Mouse (Mus musculus): ENCODE data around the gene Hamp2. TPM values are rescaled to one million over a fixed set of nuclear protein-coding genes. Genes with fewer than 3 reads are reported as not detected.
A peak's percentile ranks its signal among the peaks of the same experiment; 100 is the strongest.
"Not testable (repeated sequence)": the region's sequence is repeated elsewhere in the genome, so short reads cannot be mapped to it uniquely, and the experiment has no call there.

Gene Hamp2
- polyA plus RNA-seq, 1 experiment: not detected

- no peak overlapping the region for H3K27ac ChIP-seq (ENCODE audit: insufficient read depth, low read length)
- no peak for TF ChIP-seq POLR2A (IDR thresholded peaks at IDR 0.05; ENCODE audit: low read depth, low read length)
- no peak for TF ChIP-seq CTCF (IDR thresholded peaks at IDR 0.05; ENCODE audit: borderline replicate concordance, insufficient read depth, low read length)
- peak overlapping the region; percentile 91; the same call in 1 of the 2 replicates for H3K4me3 ChIP-seq (ENCODE audit: insufficient read depth, low read length)
- peaks cover 4% of the 10 kb centered on the region for H3K4me1 ChIP-seq (ENCODE audit: control insufficient read depth, insufficient read depth, low read length)
These were observed 30.6 kb upstream of the Hamp2 start for GRCm38 (mm10) chr7:30954971-30955520.

- peaks cover 4% of the 10 kb centered on the region for H3K4me1 ChIP-seq (ENCODE audit: control insufficient read depth, insufficient read depth, low read length)
- H3K27ac ChIP-seq (ENCODE audit: insufficient read depth, low read length): no peak overlapping the region
- TF ChIP-seq CTCF (IDR thresholded peaks at IDR 0.05; ENCODE audit: borderline replicate concordance, insufficient read depth, low read length): no peak
- no peak for TF ChIP-seq POLR2A (IDR thresholded peaks at IDR 0.05; ENCODE audit: low read depth, low read length)
- no peak overlapping the region for H3K4me3 ChIP-seq (ENCODE audit: insufficient read depth, low read length)
These were observed 29.6 kb upstream of the Hamp2 start for GRCm38 (mm10) chr7:30954036-30954435.

- H3K4me1 ChIP-seq (ENCODE audit: control insufficient read depth, insufficient read depth, low read length): peaks cover 4% of the 10 kb centered on the region
- TF ChIP-seq POLR2A (IDR thresholded peaks at IDR 0.05; ENCODE audit: low read depth, low read length) (no peak), CTCF (IDR thresholded peaks at IDR 0.05; ENCODE audit: borderline replicate concordance, insufficient read depth, low read length) (no peak)
These were observed 29.0 kb upstream of the Hamp2 start for GRCm38 (mm10) chr7:30953459-30953858.

GRCm38 (mm10) chr7:30952441-30953265, 28.2 kb upstream of the Hamp2 start:
- TF ChIP-seq CTCF (IDR thresholded peaks at IDR 0.05; ENCODE audit: borderline replicate concordance, insufficient read depth, low read length) (no peak), POLR2A (IDR thresholded peaks at IDR 0.05; ENCODE audit: low read depth, low read length) (no peak)
- Histone ChIP-seq H3K4me1 (ENCODE audit: control insufficient read depth, insufficient read depth, low read length) (peaks cover 4% of the 10 kb centered on the region; the same call in 1 of the 2 replicates), H3K27ac (ENCODE audit: insufficient read depth, low read length) (no peak overlapping the region), H3K4me3 (ENCODE audit: insufficient read depth, low read length) (no peak overlapping the region)

More at GRCm38 (mm10) chr7:30953459-30953858, 29.0 kb upstream of the Hamp2 start:
- Histone ChIP-seq H3K4me3 (ENCODE audit: insufficient read depth, low read length) (no peak overlapping the region), H3K27ac (ENCODE audit: insufficient read depth, low read length) (no peak overlapping the region)

GRCm38 (mm10) chr7:30949902-30950301, 25.4 kb upstream of the Hamp2 start:
- H3K27ac ChIP-seq (ENCODE audit: insufficient read depth, low read length); H3K4me1 ChIP-seq (ENCODE audit: control insufficient read depth, insufficient read depth, low read length): not testable (repeated sequence)

GRCm38 (mm10) chr7:30945876-30946275, 21.4 kb upstream of the Hamp2 start:
- H3K27ac ChIP-seq (ENCODE audit: insufficient read depth, low read length): no peak overlapping the region
- TF ChIP-seq POLR2A (IDR thresholded peaks at IDR 0.05; ENCODE audit: low read depth, low read length) (no peak), CTCF (IDR thresholded peaks at IDR 0.05; ENCODE audit: borderline replicate concordance, insufficient read depth, low read length) (no peak)
- H3K4me3 ChIP-seq (ENCODE audit: insufficient read depth, low read length): no peak overlapping the region
- H3K4me1 ChIP-seq (ENCODE audit: control insufficient read depth, insufficient read depth, low read length): no peaks in the 10 kb centered on the region

More at GRCm38 (mm10) chr7:30949902-30950301, 25.4 kb upstream of the Hamp2 start:
- H3K4me3 ChIP-seq (ENCODE audit: insufficient read depth, low read length): not testable (repeated sequence)

GRCm38 (mm10) chr7:30945466-30945865, 21.0 kb upstream of the Hamp2 start:
- H3K4me3 ChIP-seq (ENCODE audit: insufficient read depth, low read length); H3K27ac ChIP-seq (ENCODE audit: insufficient read depth, low read length); H3K4me1 ChIP-seq (ENCODE audit: control insufficient read depth, insufficient read depth, low read length): not testable (repeated sequence)

GRCm38 (mm10) chr7:30944706-30945105, 20.2 kb upstream of the Hamp2 start:
- H3K27ac ChIP-seq (ENCODE audit: insufficient read depth, low read length); H3K4me3 ChIP-seq (ENCODE audit: insufficient read depth, low read length); H3K4me1 ChIP-seq (ENCODE audit: control insufficient read depth, insufficient read depth, low read length): not testable (repeated sequence)

GRCm38 (mm10) chr7:30943909-30944635, 19.6 kb upstream of the Hamp2 start, which contains the start of gene Hamp:
Gene Hamp, minus strand, starts transcription at chr7:30944032.
- TF ChIP-seq CTCF (IDR thresholded peaks at IDR 0.05; ENCODE audit: borderline replicate concordance, insufficient read depth, low read length): no peak
- TF ChIP-seq POLR2A (IDR thresholded peaks at IDR 0.05; ENCODE audit: low read depth, low read length): no peak
- H3K4me1 ChIP-seq (ENCODE audit: control insufficient read depth, insufficient read depth, low read length): no peaks in the 10 kb centered on the region
- H3K4me3 ChIP-seq (ENCODE audit: insufficient read depth, low read length): no peak within 1 kb of the TSS
- no peak within 1 kb of the TSS for H3K27ac ChIP-seq (ENCODE audit: insufficient read depth, low read length)

- H3K4me1 ChIP-seq (ENCODE audit: control insufficient read depth, insufficient read depth, low read length); H3K27ac ChIP-seq (ENCODE audit: insufficient read depth, low read length); H3K4me3 ChIP-seq (ENCODE audit: insufficient read depth, low read length): not testable (repeated sequence)
These were observed 17.9 kb upstream of the Hamp2 start for GRCm38 (mm10) chr7:30942365-30942764.

GRCm38 (mm10) chr7:30940070-30940469, 15.6 kb upstream of the Hamp2 start:
- H3K4me1 ChIP-seq (ENCODE audit: control insufficient read depth, insufficient read depth, low read length): not testable (repeated sequence)

GRCm38 (mm10) chr7:30935422-30936099, 11.1 kb upstream of the Hamp2 start:
- not testable (repeated sequence) for H3K4me3 ChIP-seq (ENCODE audit: insufficient read depth, low read length); H3K27ac ChIP-seq (ENCODE audit: insufficient read depth, low read length); H3K4me1 ChIP-seq (ENCODE audit: control insufficient read depth, insufficient read depth, low read length)

More at GRCm38 (mm10) chr7:30940070-30940469, 15.6 kb upstream of the Hamp2 start:
- not testable (repeated sequence) for H3K4me3 ChIP-seq (ENCODE audit: insufficient read depth, low read length); H3K27ac ChIP-seq (ENCODE audit: insufficient read depth, low read length)
